Mouse (Mus musculus) erythroid progenitor cell, adult 5-6 weeks (primary cell): ENCODE measurements around the gene Pard3. TPM values are rescaled to one million over a fixed set of nuclear protein-coding genes. Genes with fewer than 3 reads are reported as not detected.
A peak's percentile ranks its signal among the peaks of the same experiment; 100 is the strongest.

Source experiments
- ATAC-seq: replicated peaks from 2 replicates; pipeline ENCODE4 v1.8.0; 2016; ENCODE audit warnings: moderate number of reproducible peaks, mild to moderate bottlenecking, moderate TSS enrichment, inconsistent platforms; ENCODE audit not compliant: poor library complexity, low FRiP score, severe bottlenecking
- total RNA-seq, 2 experiments: library from RNA; stranded (forward) in 1 of 2; stranded (reverse) in 1 of 2; fragments of 150-400 nt in 1 of 2; fragments of 186-747, 209-891 nt in 1 of 2; gene quantifications; 2 replicates each; pipeline versions ENCODE4 v1.2.3 to v1.2.4; 2015 to 2017; ENCODE audit warnings: low replicate concordance in 2 of 2

Gene Pard3
- not detected in 2 replicates for total RNA-seq (2015; ENCODE audit: low replicate concordance)
- total RNA-seq (2017; ENCODE audit: low replicate concordance) = 0.15 and 2.1 TPM in 2 replicates

- ATAC-seq = no peak
Observed at GRCm38 (mm10) chr8:127063551-127064360, at the start of gene Pard3. Gene Pard3, plus strand, starts transcription at chr8:127063893.

- ATAC-seq = no peak
Observed at GRCm38 (mm10) chr8:127021830-127022229, 41.9 kb upstream of the Pard3 start.

- ATAC-seq = no peak
Observed at GRCm38 (mm10) chr8:127025256-127025717, 38.4 kb upstream of the Pard3 start.

GRCm38 (mm10) chr8:127025775-127026174 is 37.9 kb upstream of the Pard3 start:
- no peak for ATAC-seq

- no peak for ATAC-seq
Observed at GRCm38 (mm10) chr8:127031476-127031875, 32.2 kb upstream of the Pard3 start.

GRCm38 (mm10) chr8:127038928-127039327 is 24.8 kb upstream of the Pard3 start:
- no peak for ATAC-seq

- ATAC-seq = no peak
Observed at GRCm38 (mm10) chr8:127049996-127050395, 13.7 kb upstream of the Pard3 start.

GRCm38 (mm10) chr8:127052132-127052531 is 11.6 kb upstream of the Pard3 start:
- ATAC-seq = no peak

GRCm38 (mm10) chr8:127055081-127055480 is 8.6 kb upstream of the Pard3 start:
- no peak for ATAC-seq

- no peak for ATAC-seq
Observed at GRCm38 (mm10) chr8:127058759-127059158, 4.9 kb upstream of the Pard3 start.

- ATAC-seq = no peak
Observed at GRCm38 (mm10) chr8:127059826-127060225, 3.9 kb upstream of the Pard3 start.

GRCm38 (mm10) chr8:127064361-127065112 is 844 bp downstream of the Pard3 start:
- 0 out of 2 replicates have a peak, but pooled peaks have one; percentile 39 for ATAC-seq

GRCm38 (mm10) chr8:127065113-127065473 is 1.4 kb downstream of the Pard3 start:
- no peak for ATAC-seq

- ATAC-seq = no peak
Observed at GRCm38 (mm10) chr8:127065791-127066190, 2.1 kb downstream of the Pard3 start.

- ATAC-seq = no peak
Observed at GRCm38 (mm10) chr8:127066501-127066900, 2.8 kb downstream of the Pard3 start.

- no peak for ATAC-seq
Observed at GRCm38 (mm10) chr8:127068719-127069118, 5.0 kb downstream of the Pard3 start.

GRCm38 (mm10) chr8:127070225-127070624 is 6.5 kb downstream of the Pard3 start:
- ATAC-seq = no peak

GRCm38 (mm10) chr8:127073052-127073618 is 9.4 kb downstream of the Pard3 start:
- no peak for ATAC-seq

- no peak for ATAC-seq
Observed at GRCm38 (mm10) chr8:127076511-127076910, 12.8 kb downstream of the Pard3 start.

- ATAC-seq = no peak
Observed at GRCm38 (mm10) chr8:127079244-127079805, 15.6 kb downstream of the Pard3 start.
